Mouse (Mus musculus) cortical plate, adult 2 months (tissue): ENCODE measurements at regions not wholly inside any gene's neighbourhood (a gene's known extent, or its start where the extent isn't known, plus 50 kb on each side); places are given as distances from the start of the nearest gene placed in this dataset.

Source experiments
- CTCF ChIP-seq: fragments of 200-500 bp; IDR thresholded peaks from 2 replicates; pipeline ENCODE4 v1.5.1; 2011; ENCODE audit warnings: mild to moderate bottlenecking, control low read depth, low read length; ENCODE audit not compliant: insufficient read depth; ENCODE audit errors: extremely low read depth
- POLR2A ChIP-seq: fragments of 200-500 bp; IDR thresholded peaks from 2 replicates; pipeline ENCODE4 v1.6.1; 2011; ENCODE audit warnings: mild to moderate bottlenecking, low read length, control low read depth; ENCODE audit not compliant: insufficient read depth; ENCODE audit errors: extremely low read depth

DNA sequence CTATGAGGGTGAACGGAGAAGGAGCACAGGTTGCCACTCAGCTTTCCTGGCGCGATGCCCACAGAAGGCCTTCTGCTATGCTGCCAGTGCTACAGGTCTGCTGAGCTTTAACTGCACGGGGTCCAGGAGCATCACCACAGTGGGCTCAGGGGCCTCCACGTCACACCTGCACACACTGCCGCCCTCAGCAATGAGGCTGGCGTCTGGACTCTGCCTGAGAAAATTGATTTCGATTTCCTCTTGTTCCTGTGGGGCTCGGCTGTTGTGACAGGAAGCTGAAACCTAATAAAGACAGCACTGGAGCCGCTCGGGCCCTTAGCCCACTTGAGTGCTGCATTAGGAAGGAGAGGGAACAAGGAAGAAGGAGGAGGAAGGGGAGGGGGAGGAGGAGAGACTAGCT lies 239.5 kb upstream of the Ncam1 start:
- TF ChIP-seq POLR2A = no peak
- TF ChIP-seq CTCF = no peak
